Mouse (Mus musculus) Muller cell, postnatal 12 days (primary cell): ENCODE data around the gene Lrmda.

Experiments
- DNase-seq: peaks from one replicate; pipeline ENCODE4 v3.0.0-alpha.2; 2015; ENCODE audit errors: inconsistent ontology term

Lrmda gene

GRCm38 (mm10) chr14:22406623-22407022 lies 387.1 kb downstream of the Lrmda start:
- no peak for DNase-seq

GRCm38 (mm10) chr14:22410826-22411225 lies 391.3 kb downstream of the Lrmda start:
- no peak for DNase-seq

GRCm38 (mm10) chr14:22413220-22413619 lies 393.7 kb downstream of the Lrmda start:
- no peak for DNase-seq

GRCm38 (mm10) chr14:22417706-22418105 lies 398.2 kb downstream of the Lrmda start:
- DNase-seq = no peak

- no peak for DNase-seq
Measured at GRCm38 (mm10) chr14:22421668-22422067, 402.2 kb downstream of the Lrmda start.

- DNase-seq = peak; percentile 78
Measured at GRCm38 (mm10) chr14:22425018-22425534, 405.6 kb downstream of the Lrmda start.

GRCm38 (mm10) chr14:22435441-22435840 lies 415.9 kb downstream of the Lrmda start:
- DNase-seq = no peak

GRCm38 (mm10) chr14:22435860-22436377 lies 416.4 kb downstream of the Lrmda start:
- no peak for DNase-seq

GRCm38 (mm10) chr14:22440341-22440999 lies 421.0 kb downstream of the Lrmda start:
- DNase-seq = no peak

GRCm38 (mm10) chr14:22441859-22442447 lies 422.4 kb downstream of the Lrmda start:
- no peak for DNase-seq

- peak; percentile 68 for DNase-seq
Measured at GRCm38 (mm10) chr14:22442719-22443118, 423.2 kb downstream of the Lrmda start.

GRCm38 (mm10) chr14:22444541-22444940 lies 425.0 kb downstream of the Lrmda start:
- DNase-seq = no peak

- peak; percentile 77 for DNase-seq
Measured at GRCm38 (mm10) chr14:22445161-22445821, 425.8 kb downstream of the Lrmda start.

- no peak for DNase-seq
Measured at GRCm38 (mm10) chr14:22445841-22446570, 426.5 kb downstream of the Lrmda start.

GRCm38 (mm10) chr14:22451603-22452002 lies 432.1 kb downstream of the Lrmda start:
- no peak for DNase-seq

GRCm38 (mm10) chr14:22464314-22464713 lies 444.8 kb downstream of the Lrmda start:
- no peak for DNase-seq

GRCm38 (mm10) chr14:22471041-22471440 lies 451.5 kb downstream of the Lrmda start:
- no peak for DNase-seq

- DNase-seq = no peak
Measured at GRCm38 (mm10) chr14:22473451-22473850, 453.9 kb downstream of the Lrmda start.

- DNase-seq = no peak
Measured at GRCm38 (mm10) chr14:22473991-22474390, 454.5 kb downstream of the Lrmda start.

- no peak for DNase-seq
Measured at GRCm38 (mm10) chr14:22493326-22493725, 473.8 kb downstream of the Lrmda start.

GRCm38 (mm10) chr14:22494290-22494689 lies 474.8 kb downstream of the Lrmda start:
- DNase-seq = no peak

GRCm38 (mm10) chr14:22494866-22495265 lies 475.4 kb downstream of the Lrmda start:
- DNase-seq = peak; percentile 43
